Mouse (Mus musculus) MEL (cell line): ENCODE measurements at regions not wholly inside any gene's neighbourhood (a gene's known extent, or its start where the extent isn't known, plus 50 kb on each side); places are given as distances from the start of the nearest gene placed in this dataset.

Experiments
- DNase-seq: peaks from one replicate; pipeline ENCODE4 v3.0.0; 2011; ENCODE audit warnings: low read depth, low spot score
- H3K27ac ChIP-seq: 2 replicates; pipeline ENCODE4 v1.5.1; 2012; ENCODE audit warnings: low read depth, mild to moderate bottlenecking, control low read depth, low read length, moderate library complexity; ENCODE audit not compliant: control insufficient read depth
- H3K27me3 ChIP-seq, 2 experiments: fragments of 150-350 bp in 1 of 2; sonication (generic) in 1 of 2; 2 replicates each; pipeline ENCODE4 v1.6.1; 2012; ENCODE audit warnings: low read length in 2 of 2, mild to moderate bottlenecking in 2 of 2, improper control_type of control experiment in 1 of 2, moderate library complexity in 1 of 2; ENCODE audit not compliant: insufficient read depth in 2 of 2, control insufficient read depth in 1 of 2
- H3K36me3 ChIP-seq, 2 experiments: 2 replicates each; pipeline ENCODE4 v1.6.1; 2012 to 2014; ENCODE audit warnings: low read length in 2 of 2, improper control_type of control experiment in 1 of 2, inconsistent platforms in 1 of 2, mild to moderate bottlenecking in 1 of 2; ENCODE audit not compliant: insufficient read depth in 2 of 2, control insufficient read depth in 1 of 2
- H3K4me1 ChIP-seq, 2 experiments: fragments of 150-350 bp in 1 of 2; sonication (generic) in 1 of 2; 2 replicates each; pipeline ENCODE4 v1.6.1; 2012; ENCODE audit warnings: low read length in 2 of 2, improper control_type of control experiment in 1 of 2, mild to moderate bottlenecking in 1 of 2; ENCODE audit not compliant: insufficient read depth in 2 of 2, control insufficient read depth in 1 of 2
- H3K4me3 ChIP-seq, 2 experiments: fragments of 150-350 bp in 1 of 2; sonication (generic) in 1 of 2; 2 replicates each; pipeline ENCODE4 v1.5.1; 2012; ENCODE audit warnings: low read depth in 2 of 2, low read length in 2 of 2, mild to moderate bottlenecking in 2 of 2, moderate library complexity in 2 of 2, control low read depth in 1 of 2, improper control_type of control experiment in 1 of 2; ENCODE audit not compliant: control insufficient read depth in 1 of 2, insufficient read depth in 1 of 2
- H3K79me2 ChIP-seq: 2 replicates; pipeline ENCODE4 v1.6.1; 2012; ENCODE audit warnings: mild to moderate bottlenecking, low read length, moderate library complexity; ENCODE audit not compliant: control insufficient read depth, poor library complexity, insufficient read depth
- H3K9ac ChIP-seq: 2 replicates; pipeline ENCODE4 v1.6.1; 2012; ENCODE audit warnings: low read depth, mild to moderate bottlenecking, control low read depth, low read length, moderate library complexity; ENCODE audit not compliant: control insufficient read depth, poor library complexity, severe bottlenecking
- H3K9me3 ChIP-seq: fragments of 150-350 bp; sonication (generic); replicated peaks from 2 replicates; pipeline ENCODE4 v1.6.1; 2012; ENCODE audit warnings: mild to moderate bottlenecking, low read length, improper control_type of control experiment, moderate library complexity; ENCODE audit not compliant: insufficient read depth
- BHLHE40 ChIP-seq: IDR thresholded peaks from 2 replicates; pipeline ENCODE4 v1.6.1; 2012; ENCODE audit warnings: low read depth, mild to moderate bottlenecking, inconsistent platforms, low read length, improper control_type of control experiment, borderline replicate concordance
- E2F4 ChIP-seq: IDR thresholded peaks from 2 replicates; pipeline ENCODE4 v1.6.1; 2011; ENCODE audit warnings: low read depth, low read length, improper control_type of control experiment, borderline replicate concordance
- HCFC1 ChIP-seq: IDR thresholded peaks from 2 replicates; pipeline ENCODE4 v1.6.1; 2012; ENCODE audit warnings: low read depth, mild to moderate bottlenecking, inconsistent platforms, low read length, improper control_type of control experiment, moderate library complexity
- MAFK ChIP-seq: IDR thresholded peaks from 2 replicates; pipeline ENCODE4 v1.6.1; 2011; ENCODE audit warnings: low read depth, mild to moderate bottlenecking, low read length, improper control_type of control experiment, borderline replicate concordance
- MAZ ChIP-seq: IDR thresholded peaks from 2 replicates; pipeline ENCODE4 v1.6.1; 2012; ENCODE audit warnings: low read depth, mild to moderate bottlenecking, inconsistent platforms, low read length, improper control_type of control experiment
- MYB ChIP-seq: IDR thresholded peaks from 2 replicates; pipeline ENCODE4 v1.6.1; 2011; ENCODE audit warnings: mild to moderate bottlenecking, low read depth, low read length, improper control_type of control experiment
- POLR2AphosphoS2 ChIP-seq: IDR thresholded peaks from 2 replicates; pipeline ENCODE4 v1.6.1; 2011; ENCODE audit warnings: low read length, improper control_type of control experiment
- POLR2AphosphoS5 ChIP-seq: IDR thresholded peaks from 2 replicates; pipeline ENCODE4 v1.6.1; 2012; ENCODE audit warnings: low read depth, borderline replicate concordance, mild to moderate bottlenecking, inconsistent platforms, low read length, moderate library complexity, mixed read lengths
- RAD21 ChIP-seq: IDR thresholded peaks from 2 replicates; pipeline ENCODE4 v1.6.1; 2011; ENCODE audit warnings: mild to moderate bottlenecking, low read depth, low read length, improper control_type of control experiment
- SIN3A ChIP-seq: IDR thresholded peaks from 2 replicates; pipeline ENCODE4 v1.6.1; 2012; ENCODE audit warnings: low read length, improper control_type of control experiment, inconsistent platforms
- SMC3 ChIP-seq: IDR thresholded peaks from 2 replicates; pipeline ENCODE4 v1.6.1; 2011; ENCODE audit warnings: low read depth, low read length, improper control_type of control experiment
- TBP ChIP-seq: IDR thresholded peaks from 2 replicates; pipeline ENCODE4 v1.8.0; 2011; ENCODE audit warnings: low read depth, low read length, improper control_type of control experiment
- USF1 ChIP-seq: IDR thresholded peaks from 2 replicates; pipeline ENCODE4 v1.6.1; 2014; ENCODE audit warnings: low read depth, mild to moderate bottlenecking, inconsistent platforms, low read length, improper control_type of control experiment, moderate library complexity
- USF2 ChIP-seq, 2 experiments: IDR thresholded peaks; 2 replicates each; pipeline ENCODE4 v1.6.1; 2011 to 2012; ENCODE audit warnings: improper control_type of control experiment in 2 of 2, low read length in 2 of 2, borderline replicate concordance in 1 of 2, inconsistent platforms in 1 of 2, low read depth in 1 of 2, mild to moderate bottlenecking in 1 of 2; ENCODE audit not compliant: insufficient read depth in 1 of 2
- ZC3H11A ChIP-seq: IDR thresholded peaks from 2 replicates; pipeline ENCODE4 v1.6.1; 2012; ENCODE audit warnings: low read depth, mild to moderate bottlenecking, inconsistent platforms, low read length, improper control_type of control experiment
- ZKSCAN1 ChIP-seq: IDR thresholded peaks from 2 replicates; pipeline ENCODE4 v1.6.1; 2012; ENCODE audit warnings: low read depth, mild to moderate bottlenecking, inconsistent platforms, low read length, improper control_type of control experiment, moderate library complexity

DNA sequence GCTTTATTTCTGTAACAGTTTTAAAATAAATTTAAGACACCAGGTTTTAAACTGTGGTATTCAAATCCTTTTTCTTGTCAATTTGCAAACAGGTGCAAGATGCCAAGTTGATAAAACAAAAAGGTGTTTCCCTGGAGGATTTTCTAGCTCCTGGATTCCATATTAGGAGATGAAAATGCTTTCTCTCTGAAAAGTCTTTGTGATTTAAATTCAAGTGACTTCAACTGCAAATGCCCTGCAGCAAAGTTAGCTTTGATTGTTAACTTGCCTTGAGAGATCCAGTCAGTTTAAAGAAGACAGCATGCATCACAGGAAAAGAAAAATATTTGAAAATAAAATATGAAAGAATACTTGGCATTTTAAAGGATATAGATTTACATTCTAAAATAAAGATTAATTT lies 1289.3 kb downstream of the Basp1 start:
- H3K9me3 ChIP-seq: no peaks in the 10 kb centered on the region

DNA sequence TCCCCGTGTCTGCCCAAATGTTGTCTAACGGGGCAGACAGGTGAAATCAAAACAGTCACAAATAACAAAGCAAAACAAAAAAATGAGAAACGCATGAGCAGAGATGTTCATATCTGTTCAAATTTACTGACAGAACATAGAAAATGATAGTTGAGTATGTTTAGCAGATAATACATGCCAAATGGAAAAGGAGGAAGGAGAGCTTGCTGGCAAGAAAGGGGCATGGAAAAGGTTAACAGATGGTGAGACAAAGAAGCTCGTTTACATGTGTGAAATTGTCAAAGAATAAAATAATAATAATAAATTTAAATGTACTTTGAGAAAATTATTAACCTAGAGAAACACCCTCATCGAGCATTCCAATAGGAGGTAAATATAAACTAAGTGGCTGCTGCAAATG lies 1327.3 kb downstream of the Basp1 start:
- no peak for TF ChIP-seq USF2 (IDR thresholded peaks at IDR 0.05; ENCODE audit: borderline replicate concordance in 1 of 2, insufficient read depth in 1 of 2, low read depth in 1 of 2, low read length in 2 of 2)
- no peak for TF ChIP-seq POLR2AphosphoS5
- no peak for TF ChIP-seq MAFK
- TF ChIP-seq SMC3: no peak
- no peak for TF ChIP-seq MAZ
- TF ChIP-seq SIN3A: no peak
- TF ChIP-seq ZKSCAN1: no peak
- no peak for TF ChIP-seq HCFC1
- TF ChIP-seq ZC3H11A: no peak
- TF ChIP-seq POLR2AphosphoS2: no peak
- no peak for TF ChIP-seq E2F4
- H3K27ac ChIP-seq: no peak overlapping the region
- H3K27me3 ChIP-seq: no peaks in the 10 kb centered on the region
- H3K4me3 ChIP-seq: no peak overlapping the region
- no peak overlapping the region for H3K9ac ChIP-seq
- no peak for DNase-seq
- H3K9me3 ChIP-seq: no peaks in the 10 kb centered on the region
- H3K36me3 ChIP-seq: no peaks in the 10 kb centered on the region
- H3K79me2 ChIP-seq: no peaks in the 10 kb centered on the region
- H3K4me1 ChIP-seq: no peaks in the 10 kb centered on the region

More for the DNA sequence above, 1289.3 kb downstream of the Basp1 start:
- Histone ChIP-seq H3K9ac (no peak overlapping the region), H3K36me3 (no peaks in the 10 kb centered on the region), H3K4me3 (no peak overlapping the region), H3K79me2 (no peaks in the 10 kb centered on the region), H3K27me3 (no peaks in the 10 kb centered on the region; a peak in 1 of 4 replicates), H3K27ac (no peak overlapping the region), H3K4me1 (no peaks in the 10 kb centered on the region)
- DNase-seq: no peak
- TF ChIP-seq USF1 (no peak), TBP (no peak), MYB (no peak), ZC3H11A (no peak)

DNA sequence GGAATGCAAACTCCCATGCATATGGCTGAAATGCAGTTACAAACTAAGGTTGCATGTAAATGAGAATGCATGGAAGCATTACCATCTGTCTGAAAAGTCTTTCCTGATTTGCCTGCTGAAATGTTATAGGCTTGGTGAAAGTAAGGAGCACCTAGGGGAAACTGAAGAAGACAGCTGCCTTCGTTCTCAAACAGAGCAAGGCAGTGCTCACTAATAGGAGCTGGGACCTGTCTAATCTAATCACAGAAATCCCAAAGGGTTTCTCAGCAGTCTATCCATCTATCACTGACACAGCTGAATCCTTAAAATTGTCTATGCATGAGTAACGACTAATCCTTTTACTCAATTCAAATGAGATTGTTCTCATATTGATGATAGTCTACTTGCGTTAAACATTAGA lies 1360.4 kb downstream of the Basp1 start:
- TF ChIP-seq BHLHE40: no peak
- no peak for TF ChIP-seq USF1
- TF ChIP-seq RAD21: no peak
- TF ChIP-seq, all 39 proteins: peak for 0
- Histone ChIP-seq H3K9ac (no peak overlapping the region), H3K79me2 (no peaks in the 10 kb centered on the region), H3K36me3 (no peaks in the 10 kb centered on the region), H3K9me3 (no peaks in the 10 kb centered on the region), H3K27ac (no peak overlapping the region), H3K27me3 (no peaks in the 10 kb centered on the region), H3K4me1 (no peaks in the 10 kb centered on the region), H3K4me3 (no peak overlapping the region)
- no peak for DNase-seq
